Mouse (Mus musculus) G1E (cell line): ENCODE results near the gene Mef2d. TPM values are rescaled to one million over a fixed set of nuclear protein-coding genes. Genes with fewer than 3 reads are reported as not detected.
A peak's percentile ranks its signal among the peaks of the same experiment; 100 is the strongest.

ENCODE experiments used
- ATAC-seq: 2 replicates; pipeline ENCODE4 v1.8.0; 2016; ENCODE audit warnings: mild to moderate bottlenecking; ENCODE audit not compliant: insufficient number of reproducible peaks, poor library complexity, low FRiP score, severe bottlenecking; ENCODE audit errors: extremely low read depth
- DNase-seq: peaks from one replicate; pipeline ENCODE4 v3.0.0; 2012; ENCODE audit warnings: low spot score
- H3K27me3 ChIP-seq: 2 replicates; pipeline ENCODE4 v1.6.1; 2012; ENCODE audit warnings: mild to moderate bottlenecking, low read length, inconsistent platforms; ENCODE audit not compliant: insufficient read depth
- H3K36me3 ChIP-seq: replicated peaks from 2 replicates; pipeline ENCODE3; 2012; ENCODE audit warnings: mild to moderate bottlenecking, inconsistent platforms
- H3K4me1 ChIP-seq: 2 replicates; pipeline ENCODE4 v1.6.1; 2012; ENCODE audit warnings: low read depth, low read length, inconsistent platforms, mixed read lengths; ENCODE audit not compliant: insufficient read depth
- H3K4me3 ChIP-seq: 2 replicates; pipeline ENCODE4 v1.5.1; 2012; ENCODE audit warnings: low read depth, mild to moderate bottlenecking, inconsistent platforms, low read length, moderate library complexity, mixed read lengths
- H3K9me3 ChIP-seq: replicated peaks from 2 replicates; pipeline ENCODE4 v1.6.1; 2012; ENCODE audit warnings: inconsistent platforms
- CTCF ChIP-seq: IDR thresholded peaks from 2 replicates; pipeline ENCODE4 v1.5.1; 2012; ENCODE audit warnings: low read depth, low read length, inconsistent platforms, mixed read lengths
- GATA1 ChIP-seq: IDR thresholded peaks from 2 replicates; pipeline ENCODE4 v1.6.1; 2012; ENCODE audit warnings: borderline replicate concordance, low read length, inconsistent platforms, mixed read lengths
- GATA2 ChIP-seq: IDR thresholded peaks from 2 replicates; pipeline ENCODE4 v1.6.1; 2012; ENCODE audit warnings: low read depth, low read length, inconsistent platforms, borderline replicate concordance
- POLR2AphosphoS5 ChIP-seq: IDR thresholded peaks from 2 replicates; pipeline ENCODE4 v1.6.1; 2012; ENCODE audit warnings: low read depth, low read length, inconsistent platforms; ENCODE audit not compliant: insufficient replicate concordance
- TAL1 ChIP-seq: conservative IDR thresholded peaks from 2 replicates; pipeline ENCODE4 v1.6.1; 2012; ENCODE audit warnings: low read depth, low read length, inconsistent platforms, mixed read lengths
- polyA plus RNA-seq: library from polyadenylated mRNA; stranded (reverse); fragments of >175 nt; gene quantifications from 2 replicates; pipeline ENCODE4 v1.2.3, GENCODE M21; 2012
- total RNA-seq, 2 experiments: library from RNA; stranded (forward) in 1 of 2; stranded (reverse) in 1 of 2; fragments of 200-1000 nt in 1 of 2; fragments of >200 nt in 1 of 2; fragmentation: Nextera tagmentation in 1 of 2; gene quantifications; 2 replicates each; pipeline ENCODE4 v1.2.3; 2014 to 2017

Gene Mef2d
- total and polyA plus RNA-seq, 3 experiments = 15.4 to 133 (median 125) TPM

DNA sequence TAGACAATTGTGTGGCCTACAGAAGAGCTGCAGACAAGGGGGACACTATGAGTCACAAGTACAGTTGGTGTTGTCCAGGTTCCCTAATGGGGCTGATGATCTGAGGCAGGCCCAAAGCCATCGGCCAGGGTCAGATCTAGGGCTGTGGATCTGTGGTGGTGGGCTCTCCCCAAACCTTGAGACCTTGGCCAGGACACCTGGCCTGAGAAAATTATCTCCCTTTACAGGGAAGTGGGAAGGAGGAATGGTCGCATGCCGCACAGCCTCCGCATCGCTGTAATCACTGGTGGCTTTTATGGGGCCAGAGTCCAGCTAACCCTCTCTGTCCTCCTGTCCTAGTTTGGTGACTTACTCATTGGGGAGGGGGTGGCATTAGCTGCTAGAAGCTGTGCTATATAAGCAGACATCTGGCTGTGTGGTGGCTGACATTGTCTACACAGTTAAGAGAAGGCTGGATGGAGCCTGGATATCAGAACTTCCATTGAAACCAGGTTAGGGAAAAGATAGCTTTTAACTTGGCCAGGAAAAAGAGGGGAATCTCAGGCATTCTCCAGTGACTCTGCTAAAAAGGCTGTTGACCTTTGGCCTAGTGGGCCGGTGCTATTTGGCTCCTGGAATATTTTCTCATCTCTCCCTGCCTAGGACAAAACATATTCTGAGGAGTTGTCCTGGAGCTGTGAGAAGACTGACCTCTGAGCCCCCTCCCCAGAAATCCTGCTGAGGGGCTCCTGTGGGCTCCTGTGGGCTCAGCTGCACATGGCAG is 2.7 kb downstream of the Mef2d start:
- Histone ChIP-seq H3K4me1 (peaks cover 90% of the 10 kb centered on the region), H3K27me3 (no peaks in the 10 kb centered on the region), H3K36me3 (peaks cover 62% of the 10 kb centered on the region), H3K4me3 (peak overlapping the region; percentile 86), H3K9me3 (no peaks in the 10 kb centered on the region)
- DNase-seq (no peak), ATAC-seq (no peak)
- TF ChIP-seq CTCF (no peak), GATA1 (no peak), TAL1 (no peak), POLR2AphosphoS5 (no peak), GATA2 (no peak)

DNA sequence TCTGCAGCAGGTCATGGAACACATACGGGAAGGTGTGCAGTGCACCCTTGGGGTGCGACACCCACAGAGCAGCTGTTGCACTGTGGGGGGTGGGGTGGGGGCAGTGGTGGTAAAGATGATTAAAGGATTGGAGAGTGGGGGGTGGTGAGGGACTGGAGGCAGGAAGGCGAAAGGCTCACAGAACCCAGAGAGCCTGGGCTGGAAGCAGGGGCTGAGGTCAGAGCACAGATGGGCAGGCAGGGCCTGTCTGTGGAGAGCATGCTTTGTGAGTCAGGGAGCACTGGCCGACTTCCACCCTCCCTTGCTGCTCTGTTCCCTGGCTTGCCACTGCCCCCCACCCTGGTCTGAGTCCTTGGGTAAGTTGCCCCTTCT is 3.2 kb downstream of the Mef2d start:
- H3K36me3 ChIP-seq = peaks cover 66% of the 10 kb centered on the region
- H3K9me3 ChIP-seq = no peaks in the 10 kb centered on the region
- ATAC-seq = no peak
- no peaks in the 10 kb centered on the region for H3K27me3 ChIP-seq
- TF ChIP-seq GATA1 (no peak), POLR2AphosphoS5 (no peak)
- H3K4me1 ChIP-seq = peaks cover 90% of the 10 kb centered on the region
- H3K4me3 ChIP-seq = peak overlapping the region; percentile 86; the same call in 1 of the 2 replicates
- no peak for DNase-seq

- Histone ChIP-seq H3K4me1 (peaks cover 90% of the 10 kb centered on the region), H3K36me3 (peaks cover 72% of the 10 kb centered on the region), H3K9me3 (no peaks in the 10 kb centered on the region), H3K4me3 (peak overlapping the region; percentile 86; the same call in 1 of the 2 replicates), H3K27me3 (no peaks in the 10 kb centered on the region)
- ATAC-seq = no peak
- TF ChIP-seq GATA1 (no peak), POLR2AphosphoS5 (no peak), TAL1 (no peak), CTCF (no peak), GATA2 (no peak)
- DNase-seq = no peak
Observed at GRCm38 (mm10) chr3:88145952-88146351, 3.8 kb downstream of the Mef2d start.

GRCm38 (mm10) chr3:88146376-88147112 is 4.4 kb downstream of the Mef2d start:
- Histone ChIP-seq H3K27me3 (no peaks in the 10 kb centered on the region), H3K4me1 (peaks cover 90% of the 10 kb centered on the region), H3K4me3 (peak overlapping the region; percentile 38; the same call in 1 of the 2 replicates), H3K9me3 (no peaks in the 10 kb centered on the region), H3K36me3 (peaks cover 78% of the 10 kb centered on the region)
- DNase-seq (no peak), ATAC-seq (no peak)
- no peak for TF ChIP-seq POLR2AphosphoS5
- TF ChIP-seq GATA1 = no peak
- no peak for TF ChIP-seq GATA2
- no peak for TF ChIP-seq CTCF
- no peak for TF ChIP-seq TAL1

- no peak for ATAC-seq
- H3K4me1 ChIP-seq = peaks cover 94% of the 10 kb centered on the region
- no peaks in the 10 kb centered on the region for H3K27me3 ChIP-seq
- no peaks in the 10 kb centered on the region for H3K9me3 ChIP-seq
- no peak for TF ChIP-seq CTCF
- TF ChIP-seq GATA2 = no peak
- TF ChIP-seq GATA1 = no peak
- no peak for TF ChIP-seq POLR2AphosphoS5
- TF ChIP-seq TAL1 = no peak
- peaks cover 87% of the 10 kb centered on the region for H3K36me3 ChIP-seq
- DNase-seq = no peak
- H3K4me3 ChIP-seq = no peak overlapping the region; the same call in 1 of the 2 replicates
Observed at GRCm38 (mm10) chr3:88147444-88147843, 5.3 kb downstream of the Mef2d start.

GRCm38 (mm10) chr3:88147866-88148265 is 5.7 kb downstream of the Mef2d start:
- Histone ChIP-seq H3K36me3 (peaks cover 90% of the 10 kb centered on the region), H3K9me3 (no peaks in the 10 kb centered on the region), H3K27me3 (no peaks in the 10 kb centered on the region), H3K4me1 (peaks cover 96% of the 10 kb centered on the region), H3K4me3 (no peak overlapping the region; the same call in 1 of the 2 replicates)
- TF ChIP-seq GATA1 (no peak), TAL1 (no peak), POLR2AphosphoS5 (no peak), CTCF (no peak), GATA2 (no peak)
- ATAC-seq (no peak), DNase-seq (no peak)
